Mouse (Mus musculus) liver, embryonic 15.5 days (tissue): ENCODE measurements around the gene Foxm1. TPM values are rescaled to one million over a fixed set of nuclear protein-coding genes. Genes with fewer than 3 reads are reported as not detected.
A peak's percentile ranks its signal among the peaks of the same experiment; 100 is the strongest.

Experiments
- ATAC-seq: fragments of 200-750 bp; cut with Nextera tagmentation; 2 replicates; pipeline ENCODE4 v1.8.0; 2017; ENCODE audit warnings: moderate number of reproducible peaks, mild to moderate bottlenecking, moderate library complexity; ENCODE audit not compliant: insufficient read depth
- H3K27ac ChIP-seq: fragments of 300-500 bp; sonication (generic); replicated peaks from 2 replicates; pipeline ENCODE4 v1.5.1; 2015; ENCODE audit warnings: mild to moderate bottlenecking, inconsistent platforms
- H3K27me3 ChIP-seq: fragments of 300-500 bp; sonication (generic); 2 replicates; pipeline ENCODE4 v1.6.1; 2015; ENCODE audit warnings: mild to moderate bottlenecking, inconsistent platforms
- H3K36me3 ChIP-seq: fragments of 300-500 bp; sonication (generic); replicated peaks from 2 replicates; pipeline ENCODE4 v1.6.1; 2015; ENCODE audit warnings: moderate library complexity, mild to moderate bottlenecking, inconsistent platforms
- H3K4me1 ChIP-seq: fragments of 300-500 bp; sonication (generic); replicated peaks from 2 replicates; pipeline ENCODE4 v1.6.1; 2015; ENCODE audit warnings: inconsistent platforms
- H3K4me2 ChIP-seq: fragments of 300-500 bp; sonication (generic); 2 replicates; pipeline ENCODE4 v1.6.1; 2015; ENCODE audit warnings: moderate library complexity, mild to moderate bottlenecking, inconsistent platforms
- H3K4me3 ChIP-seq: fragments of 300-500 bp; sonication (generic); replicated peaks from 2 replicates; pipeline ENCODE4 v1.5.1; 2015; ENCODE audit warnings: mild to moderate bottlenecking, inconsistent platforms
- H3K9ac ChIP-seq: fragments of 300-500 bp; sonication (generic); 2 replicates; pipeline ENCODE4 v1.6.1; 2015; ENCODE audit warnings: moderate library complexity, mild to moderate bottlenecking, inconsistent platforms
- H3K9me3 ChIP-seq: fragments of 300-500 bp; sonication (generic); replicated peaks from 2 replicates; pipeline ENCODE4 v1.6.1; 2016; ENCODE audit warnings: inconsistent platforms
- WGBS: fragments of 180-500 bp; shearing (Covaris S2); methylation state at CpG from one replicate; pipeline ENCODE4 v1.1.7; 2015; ENCODE audit warnings: mixed read lengths; ENCODE audit not compliant: insufficient replicate concordance; 5-methylcytosine and 5-hydroxymethylcytosine counted together
- polyA plus RNA-seq: library from polyadenylated mRNA; unstranded; fragments of >200 nt; fragmentation: Nextera tagmentation; extraction: Ambion mirVana; gene quantifications from 2 replicates; pipeline ENCODE4 v1.2.1, GENCODE M21; 2015

Gene Foxm1
- polyA plus RNA-seq, 1 experiment from 2014 or later = 16.5 TPM

GRCm38 (mm10) chr6:128354140-128354539, 8.6 kb upstream of the Foxm1 start:
- WGBS = 43% methylated on average over 3 of the region's 3 CpGs
- Histone ChIP-seq H3K4me3 (no peak overlapping the region), H3K27ac (no peak overlapping the region), H3K9me3 (no peaks in the 10 kb centered on the region), H3K36me3 (peaks cover 29% of the 10 kb centered on the region), H3K9ac (no peak overlapping the region), H3K27me3 (peaks cover 21% of the 10 kb centered on the region), H3K4me1 (peaks cover 25% of the 10 kb centered on the region), H3K4me2 (no peak overlapping the region)
- ATAC-seq = no peak

GRCm38 (mm10) chr6:128355201-128355681, 7.5 kb upstream of the Foxm1 start:
- Histone ChIP-seq H3K4me2 (peak overlapping the region; percentile 92), H3K4me1 (peaks cover 34% of the 10 kb centered on the region), H3K9ac (peak overlapping the region; percentile 58), H3K27me3 (peaks cover 21% of the 10 kb centered on the region), H3K9me3 (no peaks in the 10 kb centered on the region), H3K4me3 (peak overlapping the region; percentile 68), H3K36me3 (peaks cover 36% of the 10 kb centered on the region), H3K27ac (0 out of 2 replicates have a peak overlapping the region, but pooled peaks have one; percentile 24)
- WGBS = under 1% methylated on average over 28 of the region's 28 CpGs
- ATAC-seq = peak; percentile 37

- peak; percentile 98 for ATAC-seq
- H3K9ac ChIP-seq = peak within 1 kb of the TSS; percentile 58
- WGBS = under 1% methylated on average over 42 of the region's 42 CpGs
- H3K4me1 ChIP-seq = peaks cover 40% of the 10 kb centered on the region
- H3K9me3 ChIP-seq = no peaks in the 10 kb centered on the region
- H3K36me3 ChIP-seq = peaks cover 36% of the 10 kb centered on the region
- H3K27me3 ChIP-seq = peaks cover 21% of the 10 kb centered on the region
- peak within 1 kb of the TSS; percentile 92 for H3K4me2 ChIP-seq
- 0 out of 2 replicates have a peak within 1 kb of the TSS, but pooled peaks have one; percentile 24 for H3K27ac ChIP-seq
- H3K4me3 ChIP-seq = peak within 1 kb of the TSS; percentile 68
Measured at GRCm38 (mm10) chr6:128355726-128356416, 6.9 kb upstream of the Foxm1 start, which contains the start of gene Tulp3. Tulp3 (minus strand) TSS chr6:128355851.

DNA sequence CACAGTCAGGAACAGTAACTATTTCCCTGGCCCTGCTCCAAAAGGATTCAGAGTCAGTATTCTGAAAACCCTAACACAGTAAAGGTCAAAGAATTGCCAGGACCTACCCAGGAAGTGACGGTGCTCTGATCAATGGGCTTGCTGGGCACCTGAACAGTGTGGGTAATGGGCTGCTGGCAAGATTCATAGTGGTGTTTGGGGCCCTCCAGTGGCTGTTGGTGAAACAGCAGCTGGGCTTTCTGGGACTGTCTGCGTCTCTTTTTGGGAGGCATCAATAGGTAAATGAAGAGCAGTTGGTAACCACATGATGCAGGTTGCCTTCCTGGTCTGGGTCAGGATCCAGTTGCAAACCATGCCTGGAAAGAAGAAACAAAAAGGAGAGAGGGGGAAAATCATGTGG, 3.8 kb upstream of the Foxm1 start:
- Histone ChIP-seq H3K4me3 (no peak overlapping the region), H3K36me3 (peaks cover 41% of the 10 kb centered on the region), H3K4me1 (peaks cover 56% of the 10 kb centered on the region), H3K27ac (no peak overlapping the region), H3K4me2 (no peak overlapping the region), H3K9me3 (no peaks in the 10 kb centered on the region), H3K9ac (no peak overlapping the region), H3K27me3 (peaks cover 16% of the 10 kb centered on the region)
- ATAC-seq = no peak
- WGBS = 44% methylated on average over 2 of the region's 2 CpGs

DNA sequence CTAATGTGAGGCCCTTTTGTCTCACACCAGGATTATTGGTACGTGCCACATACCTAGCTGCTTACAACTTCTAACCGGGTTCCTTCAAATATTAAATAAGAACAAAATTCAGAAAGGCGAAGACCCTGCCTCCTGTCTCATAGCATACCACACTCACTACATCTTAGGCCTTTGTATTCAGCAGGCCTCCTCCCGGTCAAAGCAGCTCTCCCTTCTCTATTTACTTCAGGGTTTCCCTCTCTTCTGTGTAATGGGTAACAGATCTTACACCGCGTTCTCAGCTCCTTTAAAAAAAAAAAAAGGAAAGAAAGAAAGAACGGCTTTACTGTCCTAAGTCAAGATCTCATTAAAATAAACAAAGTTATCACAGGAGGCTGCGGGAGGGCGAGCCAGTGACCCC, 866 bp upstream of the Foxm1 start:
- peak overlapping the region; percentile 80 for H3K4me2 ChIP-seq
- peak overlapping the region; percentile 97 for H3K9ac ChIP-seq
- peaks cover 54% of the 10 kb centered on the region for H3K4me1 ChIP-seq
- H3K36me3 ChIP-seq = peaks cover 50% of the 10 kb centered on the region
- no peak for ATAC-seq
- H3K27ac ChIP-seq = peak overlapping the region; percentile 95
- no peaks in the 10 kb centered on the region for H3K27me3 ChIP-seq
- 13% methylated on average over 9 of the region's 9 CpGs for WGBS
- no peaks in the 10 kb centered on the region for H3K9me3 ChIP-seq
- H3K4me3 ChIP-seq = peak overlapping the region; percentile 100

GRCm38 (mm10) chr6:128363007-128363825, 449 bp downstream of the Foxm1 start:
- Histone ChIP-seq H3K4me1 (peaks cover 54% of the 10 kb centered on the region), H3K27ac (peak overlapping the region; percentile 95), H3K36me3 (peaks cover 49% of the 10 kb centered on the region), H3K4me3 (peak overlapping the region; percentile 100), H3K9me3 (no peaks in the 10 kb centered on the region), H3K9ac (peak overlapping the region; percentile 97), H3K4me2 (peak overlapping the region; percentile 80), H3K27me3 (no peaks in the 10 kb centered on the region)
- peak; percentile 38 for ATAC-seq
- under 1% methylated on average over 28 of the region's 46 CpGs for WGBS

- H3K4me3 ChIP-seq = peak overlapping the region; percentile 100; the same call in 1 of the 2 replicates
- H3K27ac ChIP-seq = no peak overlapping the region
- H3K9me3 ChIP-seq = no peaks in the 10 kb centered on the region
- peak overlapping the region; percentile 32; the same call in 1 of the 2 replicates for H3K4me2 ChIP-seq
- 72% methylated on average over 6 of the region's 6 CpGs for WGBS
- H3K9ac ChIP-seq = no peak overlapping the region
- H3K27me3 ChIP-seq = no peaks in the 10 kb centered on the region
- peaks cover 50% of the 10 kb centered on the region for H3K4me1 ChIP-seq
- H3K36me3 ChIP-seq = peaks cover 51% of the 10 kb centered on the region
- no peak for ATAC-seq
Measured at GRCm38 (mm10) chr6:128364721-128365120, 2.0 kb downstream of the Foxm1 start.

GRCm38 (mm10) chr6:128366466-128366865, 3.7 kb downstream of the Foxm1 start:
- 89% methylated on average over 5 of the region's 5 CpGs for WGBS
- Histone ChIP-seq H3K4me1 (peaks cover 33% of the 10 kb centered on the region), H3K9me3 (no peaks in the 10 kb centered on the region), H3K27me3 (no peaks in the 10 kb centered on the region), H3K4me2 (no peak overlapping the region), H3K27ac (no peak overlapping the region), H3K36me3 (peaks cover 59% of the 10 kb centered on the region), H3K9ac (no peak overlapping the region), H3K4me3 (no peak overlapping the region)
- no peak for ATAC-seq

DNA sequence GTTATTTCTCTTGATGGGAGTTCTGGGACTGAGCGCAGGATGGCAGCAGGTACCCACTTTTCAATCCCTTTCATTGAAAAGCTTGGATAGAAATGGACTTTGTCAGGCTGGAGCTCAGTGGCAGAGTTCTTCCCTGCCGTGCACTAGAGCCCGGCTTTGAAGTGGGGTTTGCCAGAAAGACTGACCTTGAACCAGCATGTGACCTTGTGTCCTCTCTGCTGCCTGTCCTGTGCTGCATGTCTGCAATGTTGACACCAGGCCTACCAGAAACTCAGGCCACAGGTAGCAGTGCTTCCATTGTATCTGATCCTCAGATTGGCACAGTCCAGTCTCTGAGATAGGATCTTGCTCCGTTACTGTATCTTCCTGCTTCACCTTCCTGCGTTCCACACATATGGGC, 7.3 kb downstream of the Foxm1 start:
- no peaks in the 10 kb centered on the region for H3K9me3 ChIP-seq

DNA sequence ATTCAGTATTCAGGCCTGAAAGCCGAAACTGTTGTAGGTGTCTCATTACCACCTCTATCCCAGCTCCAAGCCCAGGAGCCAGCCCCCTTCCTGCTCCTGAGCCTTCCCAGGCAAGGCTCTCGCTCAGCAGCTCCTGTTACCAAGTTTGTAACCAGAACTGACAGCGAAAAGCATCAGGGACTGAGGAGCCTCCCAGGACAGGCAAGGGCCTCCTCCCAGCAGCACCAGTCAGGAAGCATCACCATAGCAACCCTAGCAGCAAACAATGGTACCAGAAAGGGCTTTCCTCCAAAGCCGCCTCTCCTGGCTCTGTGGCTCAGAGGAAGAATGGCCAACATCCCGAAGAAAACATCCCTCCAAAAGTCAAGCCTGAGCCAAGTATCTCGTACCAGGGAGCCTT, 12.4 kb downstream of the Foxm1 start, which contains the start of the genes Tex52 and Gm44596:
Gene Tex52, plus strand, starts transcription at position 265 of the 400 bp plus-strand sequence.
Gene Gm44596, plus strand, starts transcription at position 312 of the 400 bp plus-strand sequence.
- Histone ChIP-seq H3K27ac (no peak within 1 kb of the TSS), H3K9me3 (no peaks in the 10 kb centered on the region), H3K9ac (no peak within 1 kb of the TSS), H3K4me3 (no peak within 1 kb of the TSS), H3K36me3 (peaks cover 54% of the 10 kb centered on the region), H3K4me2 (no peak within 1 kb of the TSS), H3K27me3 (no peaks in the 10 kb centered on the region), H3K4me1 (no peaks in the 10 kb centered on the region)
- no peak for ATAC-seq
- 62% methylated on average over 6 of the region's 6 CpGs for WGBS

More for the DNA sequence above, 7.3 kb downstream of the Foxm1 start:
- H3K4me2 ChIP-seq = no peak overlapping the region
- WGBS = 77% methylated on average over 5 of the region's 5 CpGs
- H3K4me1 ChIP-seq = peaks cover 10% of the 10 kb centered on the region; the same call in 1 of the 2 replicates
- H3K4me3 ChIP-seq = no peak overlapping the region
- peak; percentile 35; the same call in 1 of the 2 replicates for ATAC-seq
- no peak overlapping the region for H3K9ac ChIP-seq
- no peak overlapping the region for H3K27ac ChIP-seq
- H3K36me3 ChIP-seq = peaks cover 95% of the 10 kb centered on the region
- no peaks in the 10 kb centered on the region for H3K27me3 ChIP-seq
